Mouse (Mus musculus) stomach, embryonic 16.5 days (tissue): ENCODE measurements around the gene Apob. TPM values are rescaled to one million over a fixed set of nuclear protein-coding genes. Genes with fewer than 3 reads are reported as not detected.
A peak's percentile ranks its signal among the peaks of the same experiment; 100 is the strongest.

Experiments
- ATAC-seq: fragments of 200-750 bp; cut with Nextera tagmentation; 2 replicates; pipeline ENCODE4 v1.8.0; 2017; ENCODE audit warnings: moderate number of reproducible peaks, moderate TSS enrichment; ENCODE audit not compliant: insufficient read depth, low FRiP score
- H3K27ac ChIP-seq: fragments of 300-500 bp; sonication (generic); 2 replicates; pipeline ENCODE4 v1.5.1; 2014; ENCODE audit warnings: low read length
- H3K27me3 ChIP-seq: fragments of 300-500 bp; sonication (generic); 2 replicates; pipeline ENCODE4 v1.6.1; 2014; ENCODE audit warnings: low read length, control low read depth, mixed read lengths; ENCODE audit not compliant: control insufficient read depth, insufficient read depth
- H3K36me3 ChIP-seq: fragments of 300-500 bp; sonication (generic); 2 replicates; pipeline ENCODE4 v1.6.1; 2014; ENCODE audit warnings: low read length; ENCODE audit not compliant: control insufficient read depth, insufficient read depth
- H3K4me1 ChIP-seq: fragments of 300-500 bp; sonication (generic); 2 replicates; pipeline ENCODE4 v1.6.1; 2014; ENCODE audit warnings: low read length, control low read depth, mixed read lengths; ENCODE audit not compliant: control insufficient read depth, insufficient read depth
- H3K4me2 ChIP-seq: fragments of 300-500 bp; sonication (generic); 2 replicates; pipeline ENCODE4 v1.6.1; 2014; ENCODE audit warnings: low read depth, low read length, mixed read lengths
- H3K4me3 ChIP-seq: fragments of 300-500 bp; sonication (generic); replicated peaks from 2 replicates; pipeline ENCODE4 v1.5.1; 2014; ENCODE audit warnings: mild to moderate bottlenecking, low read length
- H3K9ac ChIP-seq: fragments of 300-500 bp; sonication (generic); 2 replicates; pipeline ENCODE4 v1.6.1; 2014; ENCODE audit warnings: low read length
- H3K9me3 ChIP-seq: fragments of 300-500 bp; sonication (generic); replicated peaks from 2 replicates; pipeline ENCODE4 v1.6.1; 2016; ENCODE audit warnings: low read length, control low read depth; ENCODE audit not compliant: control insufficient read depth
- WGBS: fragments of 180-500 bp; shearing (Covaris S2); extraction: QIAGEN DNeasy Blood & Tissue Kit; methylation state at CpG from one replicate; pipeline ENCODE4 v1.1.7; 2014; 5-methylcytosine and 5-hydroxymethylcytosine counted together
- polyA plus RNA-seq: library from polyadenylated mRNA; unstranded; fragments of >200 nt; fragmentation: Nextera tagmentation; extraction: Ambion mirVana; gene quantifications from 2 replicates; pipeline ENCODE4 v1.2.1, GENCODE M21; 2015

Apob gene
- 13.5 and 19.0 TPM in 2 replicates for polyA plus RNA-seq

DNA sequence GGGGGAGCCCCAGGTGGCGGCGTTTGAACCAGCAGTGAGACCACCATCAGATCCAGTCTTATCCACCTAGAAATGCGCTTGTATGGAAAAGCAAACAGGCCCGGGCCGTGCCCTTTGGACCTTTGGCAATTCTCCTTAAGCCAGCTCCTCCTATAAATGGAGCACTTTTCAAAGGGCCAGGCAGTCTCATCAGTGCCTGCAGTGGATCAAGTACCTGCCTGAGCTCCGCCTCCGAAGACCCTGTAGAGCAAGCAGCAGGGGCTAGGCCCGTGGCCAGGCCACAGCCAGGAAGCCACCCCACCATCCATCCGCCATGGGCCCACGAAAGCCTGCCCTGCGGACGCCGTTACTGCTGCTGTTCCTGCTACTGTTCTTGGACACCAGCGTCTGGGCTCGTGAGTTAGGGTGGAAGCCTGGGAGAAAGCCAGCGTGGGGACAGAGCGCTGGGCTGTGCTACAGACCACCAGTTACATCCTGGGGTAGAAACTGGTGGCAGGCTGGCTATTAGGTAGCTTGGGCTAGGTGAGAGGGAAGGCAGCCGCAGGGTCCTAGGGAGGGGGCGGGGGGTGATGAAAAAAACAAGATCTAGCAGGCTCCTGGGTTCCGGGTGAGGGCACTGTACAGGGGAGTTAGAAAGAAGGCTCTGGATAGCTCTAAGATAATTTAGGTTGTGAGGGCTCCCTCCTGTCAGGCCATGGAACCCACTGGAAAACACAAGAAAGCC, at the start of gene Apob:
Gene Apob, plus strand, starts transcription at position 183 of the 724 bp plus-strand sequence.
- Histone ChIP-seq H3K27me3 (no peaks in the 10 kb centered on the region), H3K4me3 (0 out of 2 replicates have a peak within 1 kb of the TSS, but pooled peaks have one; percentile 8), H3K4me2 (peak within 1 kb of the TSS; percentile 21; the same call in 1 of the 2 replicates), H3K9ac (no peak within 1 kb of the TSS), H3K4me1 (no peaks in the 10 kb centered on the region), H3K36me3 (no peaks in the 10 kb centered on the region), H3K9me3 (no peaks in the 10 kb centered on the region), H3K27ac (no peak within 1 kb of the TSS)
- WGBS: 76% methylated on average over 20 of the region's 20 CpGs
- ATAC-seq: peak; percentile 51; the same call in 1 of the 2 replicates

DNA sequence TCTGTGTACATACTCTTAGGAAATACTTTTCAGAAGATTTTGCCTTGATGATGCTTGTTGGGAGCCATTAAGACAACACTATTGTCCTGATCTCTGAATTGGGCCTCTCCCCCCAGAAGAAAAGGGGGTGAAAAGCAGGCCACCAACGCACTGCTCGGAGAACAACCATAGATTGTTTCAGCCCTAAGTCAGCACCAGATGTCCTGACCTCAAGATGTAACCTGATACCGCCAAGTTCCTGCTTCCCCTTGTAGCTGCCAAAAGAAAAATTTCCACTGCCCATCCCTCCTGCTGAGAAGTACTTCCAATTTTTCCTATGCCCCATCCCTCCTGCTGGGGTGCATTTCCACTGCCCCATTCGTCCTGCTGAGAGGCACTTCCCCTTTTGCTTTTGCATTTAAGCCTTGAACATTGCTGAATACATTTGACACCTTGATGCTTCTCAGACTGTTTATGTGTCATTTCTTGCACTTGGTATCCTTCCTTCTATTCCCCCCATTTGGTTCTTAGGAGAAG, 45.0 kb upstream of the Apob start:
- Histone ChIP-seq H3K4me1 (no peaks in the 10 kb centered on the region), H3K4me2 (no peak overlapping the region), H3K9me3 (no peaks in the 10 kb centered on the region), H3K4me3 (no peak overlapping the region), H3K27me3 (no peaks in the 10 kb centered on the region), H3K36me3 (no peaks in the 10 kb centered on the region), H3K9ac (no peak overlapping the region), H3K27ac (no peak overlapping the region)
- ATAC-seq: no peak
- WGBS: 63% methylated on average over 4 of the region's 4 CpGs

DNA sequence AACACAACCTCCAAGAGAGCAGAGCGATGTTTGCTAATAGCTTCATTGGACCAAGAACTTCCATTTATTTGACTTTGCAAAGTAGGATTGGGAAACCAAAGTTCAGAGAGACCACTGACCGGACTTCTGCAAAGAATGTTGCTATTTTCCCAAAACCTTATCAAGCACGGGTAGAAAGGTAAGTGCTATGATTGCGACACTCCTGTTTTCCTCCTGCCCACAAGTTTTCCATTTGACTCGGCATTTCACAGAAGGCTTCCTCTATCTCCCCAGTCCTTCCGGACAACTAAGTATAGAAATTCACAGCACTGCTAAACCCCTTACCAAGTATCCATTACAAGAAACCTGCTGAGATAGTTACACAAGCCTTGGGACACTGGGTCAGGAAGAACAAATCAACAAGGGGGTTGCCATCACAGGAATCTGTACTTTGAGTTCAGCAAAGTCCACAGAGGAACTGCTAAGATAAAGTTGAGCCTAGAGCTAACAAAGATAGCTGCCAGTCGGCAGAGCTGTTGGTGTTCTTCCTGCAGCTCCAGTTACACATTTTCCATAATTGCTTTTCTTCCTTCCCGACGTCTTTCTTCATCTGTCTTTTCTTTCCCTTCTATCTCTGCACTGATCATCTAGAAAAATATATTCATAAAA, 27.2 kb upstream of the Apob start:
- H3K27me3 ChIP-seq: no peaks in the 10 kb centered on the region
- no peak overlapping the region for H3K9ac ChIP-seq
- no peaks in the 10 kb centered on the region for H3K4me1 ChIP-seq
- H3K4me2 ChIP-seq: no peak overlapping the region
- WGBS: 62% methylated on average over 9 of the region's 9 CpGs
- no peaks in the 10 kb centered on the region for H3K36me3 ChIP-seq
- no peak overlapping the region for H3K4me3 ChIP-seq
- no peak for ATAC-seq
- H3K27ac ChIP-seq: no peak overlapping the region
- H3K9me3 ChIP-seq: no peaks in the 10 kb centered on the region

DNA sequence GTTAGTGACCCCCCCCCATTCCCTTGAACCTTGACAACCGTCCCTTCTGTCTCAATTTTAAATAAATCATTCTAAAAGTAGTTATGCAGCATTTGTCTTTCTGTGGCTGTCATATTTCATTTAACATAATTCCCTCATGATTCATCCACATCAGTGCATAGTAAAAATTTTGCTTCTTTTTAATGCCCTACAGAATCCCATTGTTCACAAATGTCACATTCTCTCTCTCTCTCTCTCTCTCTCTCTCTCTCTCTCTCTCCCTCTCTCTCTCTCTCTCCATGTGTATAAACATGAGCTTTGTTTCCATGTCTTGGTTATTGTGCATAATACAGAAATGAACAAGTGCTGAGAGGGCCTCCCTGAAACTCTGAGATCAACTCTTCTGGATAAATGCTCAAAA, 18.6 kb upstream of the Apob start:
- 51% methylated on average over 1 of the region's 1 CpGs for WGBS
- H3K9me3 ChIP-seq: no peaks in the 10 kb centered on the region
- no peak for ATAC-seq

DNA sequence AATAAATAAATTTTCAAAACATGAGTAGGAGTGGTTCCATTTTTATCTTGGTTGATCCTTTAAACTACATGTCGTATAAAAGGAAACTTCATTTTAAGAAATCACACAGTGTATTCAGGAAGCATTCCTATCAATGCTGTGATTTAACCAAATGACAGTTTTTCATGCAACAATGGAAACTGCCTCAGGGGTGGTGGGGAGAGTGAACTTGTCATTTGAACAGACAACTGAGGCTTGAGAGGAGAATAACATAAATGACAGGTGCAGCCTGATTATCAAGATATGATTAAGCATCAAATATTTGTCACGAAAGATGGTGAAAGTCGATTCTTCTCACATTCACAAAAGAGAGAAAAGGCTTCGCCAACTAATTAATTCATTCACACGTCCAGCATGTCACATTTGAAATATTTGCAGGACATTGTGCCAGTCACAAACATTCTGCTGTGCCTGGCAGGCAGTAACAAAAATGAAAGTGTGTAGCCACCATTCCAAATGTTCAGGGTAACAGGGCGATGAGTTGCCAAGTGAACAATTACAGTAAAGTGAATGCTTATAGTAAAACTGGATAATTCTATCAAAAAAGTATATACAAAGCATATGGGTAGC, 18.0 kb upstream of the Apob start:
- Histone ChIP-seq H3K27me3 (no peaks in the 10 kb centered on the region), H3K4me1 (0 out of 2 replicates have a peak, but pooled peaks cover 2% of the 10 kb centered on the region), H3K27ac (no peak overlapping the region), H3K4me3 (no peak overlapping the region), H3K36me3 (no peaks in the 10 kb centered on the region), H3K9ac (no peak overlapping the region), H3K9me3 (no peaks in the 10 kb centered on the region), H3K4me2 (no peak overlapping the region)
- no peak for ATAC-seq
- WGBS: 75% methylated on average over 6 of the region's 6 CpGs

More for the DNA sequence above, 18.6 kb upstream of the Apob start:
- H3K4me1 ChIP-seq: 0 out of 2 replicates have a peak, but pooled peaks cover 2% of the 10 kb centered on the region
- H3K9ac ChIP-seq: no peak overlapping the region
- no peaks in the 10 kb centered on the region for H3K27me3 ChIP-seq
- H3K36me3 ChIP-seq: no peaks in the 10 kb centered on the region
- no peak overlapping the region for H3K4me3 ChIP-seq
- H3K27ac ChIP-seq: no peak overlapping the region
- no peak overlapping the region for H3K4me2 ChIP-seq

GRCm38 (mm10) chr12:7962314-7962927, 15.0 kb upstream of the Apob start:
- H3K9ac ChIP-seq: no peak overlapping the region
- WGBS: 52% methylated on average over 5 of the region's 5 CpGs
- H3K9me3 ChIP-seq: no peaks in the 10 kb centered on the region
- no peaks in the 10 kb centered on the region for H3K27me3 ChIP-seq
- H3K36me3 ChIP-seq: no peaks in the 10 kb centered on the region
- no peak overlapping the region for H3K27ac ChIP-seq
- H3K4me2 ChIP-seq: 0 out of 2 replicates have a peak overlapping the region, but pooled peaks have one; percentile 2
- peak; percentile 68; the same call in 1 of the 2 replicates for ATAC-seq
- H3K4me1 ChIP-seq: 0 out of 2 replicates have a peak, but pooled peaks cover 2% of the 10 kb centered on the region
- no peak overlapping the region for H3K4me3 ChIP-seq

DNA sequence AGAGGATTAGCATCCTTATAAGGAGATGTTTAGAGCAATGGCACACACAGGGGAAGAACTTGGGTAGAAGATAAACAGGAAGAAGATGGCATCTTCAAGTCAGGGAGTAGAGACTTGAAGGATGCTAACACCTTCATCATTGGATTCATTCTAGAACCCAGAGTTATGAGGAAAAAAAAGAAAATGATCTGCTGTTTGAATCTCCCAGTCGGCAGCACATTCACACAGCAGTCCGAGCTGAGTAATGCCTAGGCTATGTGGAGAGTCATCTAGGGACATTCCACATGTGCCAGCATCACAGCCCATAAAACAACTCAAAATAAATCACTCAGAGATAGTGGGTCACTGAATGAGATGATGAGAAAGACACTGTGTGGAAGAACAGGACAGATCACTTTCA, 10.2 kb upstream of the Apob start:
- 88% methylated on average over 2 of the region's 2 CpGs for WGBS
- no peak overlapping the region for H3K27ac ChIP-seq
- ATAC-seq: no peak

GRCm38 (mm10) chr12:7970301-7970700, 7.1 kb upstream of the Apob start:
- ATAC-seq: no peak
- 77% methylated on average over 2 of the region's 2 CpGs for WGBS
- no peak overlapping the region for H3K4me3 ChIP-seq
- no peak overlapping the region for H3K9ac ChIP-seq
- H3K9me3 ChIP-seq: no peaks in the 10 kb centered on the region
- H3K36me3 ChIP-seq: no peaks in the 10 kb centered on the region
- H3K27ac ChIP-seq: no peak overlapping the region
- H3K4me1 ChIP-seq: no peaks in the 10 kb centered on the region
- no peaks in the 10 kb centered on the region for H3K27me3 ChIP-seq
- H3K4me2 ChIP-seq: no peak overlapping the region

More for the DNA sequence above, 10.2 kb upstream of the Apob start:
- Histone ChIP-seq H3K9ac (no peak overlapping the region), H3K9me3 (no peaks in the 10 kb centered on the region), H3K36me3 (no peaks in the 10 kb centered on the region), H3K4me2 (no peak overlapping the region), H3K4me3 (no peak overlapping the region), H3K27me3 (no peaks in the 10 kb centered on the region), H3K4me1 (0 out of 2 replicates have a peak, but pooled peaks cover 2% of the 10 kb centered on the region)
